Mouse (Mus musculus): ENCODE measurements around the gene Syt17.
A peak's percentile ranks its signal among the peaks of the same experiment; 100 is the strongest.
"Not testable (repeated sequence)": the region's sequence is repeated elsewhere in the genome, so short reads cannot be mapped to it uniquely, and the experiment has no call there.

Syt17 gene

GRCm38 (mm10) chr7:118375341-118375740 lies 72.7 kb downstream of the Syt17 start:
- DNase-seq = no peak

GRCm38 (mm10) chr7:118371361-118371760 lies 76.7 kb downstream of the Syt17 start:
- DNase-seq = no peak

- no peak for DNase-seq
Observed at GRCm38 (mm10) chr7:118369705-118370104, 78.3 kb downstream of the Syt17 start.

- no peak for DNase-seq
Observed at GRCm38 (mm10) chr7:118365902-118366301, 82.1 kb downstream of the Syt17 start.

- no peak for DNase-seq
Observed at GRCm38 (mm10) chr7:118365251-118365650, 82.8 kb downstream of the Syt17 start.

GRCm38 (mm10) chr7:118364353-118365007 lies 83.5 kb downstream of the Syt17 start:
- DNase-seq = peak in 1 of 2 experiments; percentile 48

GRCm38 (mm10) chr7:118363587-118364233 lies 84.3 kb downstream of the Syt17 start:
- DNase-seq = peak; percentile 5 to 66

GRCm38 (mm10) chr7:118362931-118363330 lies 85.1 kb downstream of the Syt17 start:
- no peak for DNase-seq

GRCm38 (mm10) chr7:118362258-118362657 lies 85.8 kb downstream of the Syt17 start:
- no peak for DNase-seq

- DNase-seq = no peak
Observed at GRCm38 (mm10) chr7:118358977-118359376, 89.0 kb downstream of the Syt17 start.

- DNase-seq = not testable (repeated sequence)
Observed at GRCm38 (mm10) chr7:118356410-118357005, 91.5 kb downstream of the Syt17 start.

- no peak for DNase-seq
Observed at GRCm38 (mm10) chr7:118350840-118351239, 97.2 kb downstream of the Syt17 start.

GRCm38 (mm10) chr7:118346943-118347342 lies 101.1 kb downstream of the Syt17 start:
- DNase-seq = no peak

GRCm38 (mm10) chr7:118346432-118346831 lies 101.6 kb downstream of the Syt17 start:
- no peak for DNase-seq

- no peak for DNase-seq
Observed at GRCm38 (mm10) chr7:118345396-118345795, 102.6 kb downstream of the Syt17 start.

- DNase-seq = no peak
Observed at GRCm38 (mm10) chr7:118344701-118345100, 103.3 kb downstream of the Syt17 start.
